Mouse (Mus musculus): ENCODE results near the gene Mbnl2. TPM values are rescaled to one million over a fixed set of nuclear protein-coding genes. Genes with fewer than 3 reads are reported as not detected.

Mbnl2 gene
- polyA plus RNA-seq, 1 experiment from 2014 or later = 20.0 TPM

- Histone ChIP-seq H3K4me2 (no peak overlapping the region), H3K9me3 (no peaks in the 10 kb centered on the region), H3K36me3 (replicated peaks) (no peaks in the 10 kb centered on the region), H3K27me3 (replicated peaks) (no peaks in the 10 kb centered on the region), H3K4me1 (peaks cover 17% of the 10 kb centered on the region), H3K27ac (0 out of 2 replicates have a peak overlapping the region, but pooled peaks have one; percentile 20), H3K9ac (no peak overlapping the region), H3K4me3 (no peak overlapping the region)
- 92% methylated on average over 9 of the region's 9 CpGs for WGBS
- ATAC-seq (replicated peaks) = no peak
Observed at GRCm38 (mm10) chr14:120392441-120392840, 117.0 kb downstream of the Mbnl2 start.

DNA sequence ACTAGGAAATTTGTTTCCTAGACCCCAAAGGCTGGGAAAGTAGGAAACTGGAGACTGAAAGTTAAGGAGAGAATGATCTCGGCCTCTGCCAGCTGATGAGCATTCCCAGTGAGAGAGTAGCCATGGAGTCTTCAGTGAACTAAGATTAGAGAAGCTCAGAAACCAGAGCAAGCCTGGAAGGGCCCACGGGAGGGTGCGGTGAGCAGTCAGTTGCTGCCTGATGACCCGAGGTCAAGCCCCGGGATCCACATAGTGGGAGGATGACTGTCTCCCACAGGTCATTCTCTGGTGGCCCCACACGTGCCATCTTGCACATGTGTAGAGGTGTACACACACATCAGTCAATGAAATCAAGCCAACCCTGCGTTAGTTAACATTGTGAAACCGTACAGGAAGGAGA is 118.0 kb downstream of the Mbnl2 start:
- H3K27ac ChIP-seq = no peak overlapping the region
- WGBS = 82% methylated on average over 8 of the region's 8 CpGs
- H3K9me3 ChIP-seq = no peaks in the 10 kb centered on the region
- no peaks in the 10 kb centered on the region for H3K27me3 ChIP-seq (replicated peaks)
- H3K4me2 ChIP-seq = no peak overlapping the region
- H3K9ac ChIP-seq = no peak overlapping the region
- H3K4me3 ChIP-seq = no peak overlapping the region
- H3K36me3 ChIP-seq (replicated peaks) = no peaks in the 10 kb centered on the region
- H3K4me1 ChIP-seq = peaks cover 17% of the 10 kb centered on the region
- ATAC-seq (replicated peaks) = no peak

DNA sequence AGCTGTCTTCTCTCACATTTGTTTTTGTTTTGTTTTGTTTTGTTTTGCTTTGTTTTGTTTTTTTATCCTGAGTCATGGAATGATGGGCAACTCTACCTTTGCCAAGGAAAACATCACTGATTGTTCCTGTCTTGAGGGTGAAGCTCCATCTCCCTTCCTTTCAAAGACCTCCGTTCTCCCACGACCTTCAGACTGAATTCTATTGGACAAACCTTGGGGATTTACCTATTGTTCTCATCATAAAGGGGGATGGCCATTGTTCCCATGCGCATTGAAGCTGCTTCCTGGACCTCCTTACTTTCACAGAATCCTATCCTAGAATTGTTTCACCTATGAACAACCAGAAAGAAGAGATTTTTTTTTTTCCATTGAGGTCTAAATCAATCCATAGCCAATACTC is 118.7 kb downstream of the Mbnl2 start:
- Histone ChIP-seq H3K4me1 (peaks cover 12% of the 10 kb centered on the region), H3K9ac (no peak overlapping the region), H3K9me3 (no peaks in the 10 kb centered on the region), H3K27ac (no peak overlapping the region), H3K4me2 (no peak overlapping the region), H3K4me3 (no peak overlapping the region), H3K27me3 (replicated peaks) (no peaks in the 10 kb centered on the region), H3K36me3 (replicated peaks) (no peaks in the 10 kb centered on the region)
- no peak for ATAC-seq (replicated peaks)
- 30% methylated on average over 3 of the region's 3 CpGs for WGBS

DNA sequence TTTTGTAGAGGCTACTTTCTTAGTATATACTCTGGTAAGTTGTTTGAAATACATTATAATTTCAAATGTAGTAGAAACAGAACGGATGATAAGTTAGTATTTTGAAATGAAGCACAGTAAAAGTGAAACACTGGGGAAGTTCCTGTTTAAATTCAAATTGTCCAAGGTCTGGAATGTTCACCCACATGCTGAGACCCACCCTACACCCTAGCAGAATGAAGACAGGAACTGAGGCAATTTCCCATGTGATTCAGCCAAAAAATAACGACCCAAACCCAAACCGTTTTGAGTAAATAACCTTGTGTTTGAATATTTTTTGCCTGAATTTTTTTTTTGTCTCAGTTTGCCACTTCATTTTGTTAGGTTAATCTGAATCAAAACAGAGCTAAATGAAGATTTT is 119.4 kb downstream of the Mbnl2 start:
- WGBS = 81% methylated on average over 3 of the region's 3 CpGs
- H3K4me3 ChIP-seq = no peak overlapping the region
- H3K27me3 ChIP-seq (replicated peaks) = no peaks in the 10 kb centered on the region
- H3K9me3 ChIP-seq = no peaks in the 10 kb centered on the region
- peaks cover 9% of the 10 kb centered on the region for H3K4me1 ChIP-seq
- no peak overlapping the region for H3K4me2 ChIP-seq
- no peak overlapping the region for H3K9ac ChIP-seq
- no peak overlapping the region for H3K27ac ChIP-seq
- ATAC-seq (replicated peaks) = no peak
- H3K36me3 ChIP-seq (replicated peaks) = no peaks in the 10 kb centered on the region

DNA sequence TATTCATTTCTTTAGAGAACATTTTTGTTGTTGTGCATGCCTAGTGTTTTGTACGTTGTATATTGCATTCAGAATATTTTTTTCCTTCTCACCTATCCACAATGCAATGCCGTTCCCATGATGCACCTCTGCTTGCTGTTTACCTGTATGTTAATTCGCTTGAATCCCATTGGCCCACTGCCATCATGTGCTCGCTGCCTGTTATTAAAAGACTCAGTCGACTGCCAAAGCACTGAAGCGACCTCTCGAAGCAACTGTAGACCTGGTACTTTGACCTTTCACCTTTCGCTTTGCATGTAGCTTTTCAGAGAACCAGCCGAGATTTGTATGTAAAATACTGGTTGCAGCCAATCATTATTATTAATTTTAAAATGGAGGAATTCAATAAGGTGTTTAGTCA is 120.0 kb downstream of the Mbnl2 start:
- H3K9ac ChIP-seq = no peak overlapping the region
- H3K27me3 ChIP-seq (replicated peaks) = no peaks in the 10 kb centered on the region
- 88% methylated on average over 9 of the region's 9 CpGs for WGBS
- H3K9me3 ChIP-seq = no peaks in the 10 kb centered on the region
- no peak overlapping the region for H3K27ac ChIP-seq
- ATAC-seq (replicated peaks) = no peak
- H3K4me1 ChIP-seq = peaks cover 9% of the 10 kb centered on the region
- H3K36me3 ChIP-seq (replicated peaks) = no peaks in the 10 kb centered on the region
- no peak overlapping the region for H3K4me3 ChIP-seq
- H3K4me2 ChIP-seq = no peak overlapping the region

GRCm38 (mm10) chr14:120397871-120398647 is 122.6 kb downstream of the Mbnl2 start:
- H3K4me1 ChIP-seq = no peaks in the 10 kb centered on the region
- no peaks in the 10 kb centered on the region for H3K9me3 ChIP-seq
- H3K4me2 ChIP-seq = no peak overlapping the region
- ATAC-seq (replicated peaks) = peak; percentile 95
- no peak overlapping the region for H3K27ac ChIP-seq
- no peaks in the 10 kb centered on the region for H3K36me3 ChIP-seq (replicated peaks)
- H3K27me3 ChIP-seq (replicated peaks) = no peaks in the 10 kb centered on the region
- WGBS = 47% methylated on average over 10 of the region's 10 CpGs
- no peak overlapping the region for H3K4me3 ChIP-seq
- no peak overlapping the region for H3K9ac ChIP-seq

DNA sequence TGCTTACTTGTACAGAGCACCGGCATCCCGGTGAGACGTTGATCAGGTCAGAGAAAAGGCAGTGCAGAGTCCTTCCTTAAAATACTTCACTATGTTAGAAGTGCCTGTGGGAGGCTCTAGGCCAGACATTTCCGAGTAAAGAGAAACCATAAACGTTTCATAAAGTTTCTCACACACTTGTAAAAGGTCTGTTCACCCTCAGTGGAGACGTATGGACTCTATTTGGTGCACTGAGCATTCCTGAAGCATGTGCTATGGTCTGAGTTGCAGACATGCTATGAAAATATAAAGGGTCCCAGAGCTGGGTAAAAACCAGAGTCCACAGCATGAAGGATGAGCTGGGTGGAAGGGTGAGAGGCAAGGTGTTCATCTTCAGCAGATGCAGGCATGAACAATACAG is 124.1 kb downstream of the Mbnl2 start:
- H3K36me3 ChIP-seq (replicated peaks) = no peaks in the 10 kb centered on the region
- H3K27ac ChIP-seq = no peak overlapping the region
- no peak for ATAC-seq (replicated peaks)
- no peak overlapping the region for H3K9ac ChIP-seq
- H3K9me3 ChIP-seq = no peaks in the 10 kb centered on the region
- H3K4me3 ChIP-seq = no peak overlapping the region
- no peak overlapping the region for H3K4me2 ChIP-seq
- no peaks in the 10 kb centered on the region for H3K4me1 ChIP-seq
- 89% methylated on average over 6 of the region's 6 CpGs for WGBS
- H3K27me3 ChIP-seq (replicated peaks) = no peaks in the 10 kb centered on the region

DNA sequence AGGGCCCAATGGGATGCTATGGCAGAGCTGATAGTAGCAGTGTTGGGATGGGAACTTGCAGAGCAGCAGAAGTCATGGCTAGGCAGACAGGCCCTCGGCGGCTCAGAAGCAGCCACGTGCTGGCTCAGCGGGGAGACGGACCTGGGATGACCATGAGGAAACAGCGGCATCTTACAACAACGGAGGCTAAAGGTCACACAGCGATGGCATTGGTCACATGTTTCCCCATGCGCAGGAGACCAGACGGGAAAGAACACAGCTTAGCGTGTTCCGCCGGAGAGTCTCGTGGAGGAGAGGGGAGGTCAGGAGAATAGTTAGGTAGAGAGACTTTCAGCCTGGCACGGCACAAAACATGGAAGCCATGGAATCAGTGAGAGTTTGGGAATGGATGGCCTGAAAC is 125.7 kb downstream of the Mbnl2 start:
- Histone ChIP-seq H3K4me3 (no peak overlapping the region), H3K27me3 (replicated peaks) (no peaks in the 10 kb centered on the region), H3K36me3 (replicated peaks) (no peaks in the 10 kb centered on the region), H3K27ac (no peak overlapping the region), H3K4me2 (no peak overlapping the region), H3K9ac (no peak overlapping the region), H3K4me1 (no peaks in the 10 kb centered on the region), H3K9me3 (no peaks in the 10 kb centered on the region)
- WGBS = 92% methylated on average over 15 of the region's 15 CpGs
- ATAC-seq (replicated peaks) = no peak

GRCm38 (mm10) chr14:120402715-120403114 is 127.2 kb downstream of the Mbnl2 start:
- H3K4me1 ChIP-seq = no peaks in the 10 kb centered on the region
- H3K4me2 ChIP-seq = no peak overlapping the region
- WGBS = 94% methylated on average over 9 of the region's 9 CpGs
- H3K27ac ChIP-seq = no peak overlapping the region
- H3K36me3 ChIP-seq (replicated peaks) = no peaks in the 10 kb centered on the region
- no peak for ATAC-seq (replicated peaks)
- H3K9me3 ChIP-seq = no peaks in the 10 kb centered on the region
- H3K27me3 ChIP-seq (replicated peaks) = no peaks in the 10 kb centered on the region
- H3K4me3 ChIP-seq = no peak overlapping the region
- H3K9ac ChIP-seq = no peak overlapping the region

DNA sequence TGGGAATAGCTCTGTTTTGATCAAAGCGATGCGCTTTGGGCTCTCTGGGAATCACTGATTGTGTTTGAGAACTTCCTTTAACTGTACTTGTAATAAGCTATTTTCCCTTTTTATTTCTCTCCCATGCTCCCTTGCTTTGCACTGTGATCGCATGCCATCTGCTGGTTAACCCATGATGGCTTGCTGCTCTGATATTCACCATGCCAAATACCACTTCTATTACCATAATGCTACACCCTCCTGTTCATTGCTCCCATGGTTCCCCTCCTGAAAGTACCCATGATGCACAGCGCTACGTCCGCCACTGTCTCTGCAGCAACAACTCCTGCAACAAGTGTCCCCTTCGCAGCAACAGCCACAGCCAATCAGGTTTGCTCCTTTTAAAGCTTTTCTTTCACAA is 128.9 kb downstream of the Mbnl2 start:
- H3K27me3 ChIP-seq (replicated peaks) = no peaks in the 10 kb centered on the region
- no peaks in the 10 kb centered on the region for H3K9me3 ChIP-seq
- no peak overlapping the region for H3K4me2 ChIP-seq
- no peaks in the 10 kb centered on the region for H3K4me1 ChIP-seq
- ATAC-seq (replicated peaks) = no peak
- WGBS = 94% methylated on average over 7 of the region's 7 CpGs
- no peaks in the 10 kb centered on the region for H3K36me3 ChIP-seq (replicated peaks)
- no peak overlapping the region for H3K4me3 ChIP-seq
- no peak overlapping the region for H3K9ac ChIP-seq
- no peak overlapping the region for H3K27ac ChIP-seq

- Histone ChIP-seq H3K9ac (no peak overlapping the region), H3K27me3 (replicated peaks) (no peaks in the 10 kb centered on the region), H3K4me3 (no peak overlapping the region), H3K4me2 (no peak overlapping the region), H3K9me3 (no peaks in the 10 kb centered on the region), H3K27ac (no peak overlapping the region), H3K4me1 (no peaks in the 10 kb centered on the region), H3K36me3 (replicated peaks) (no peaks in the 10 kb centered on the region)
- 88% methylated on average over 17 of the region's 17 CpGs for WGBS
- no peak for ATAC-seq (replicated peaks)
Observed at GRCm38 (mm10) chr14:120404811-120405582, 129.5 kb downstream of the Mbnl2 start.

GRCm38 (mm10) chr14:120405597-120405996 is 130.1 kb downstream of the Mbnl2 start:
- no peaks in the 10 kb centered on the region for H3K27me3 ChIP-seq (replicated peaks)
- no peak overlapping the region for H3K9ac ChIP-seq
- H3K4me3 ChIP-seq = no peak overlapping the region
- H3K4me2 ChIP-seq = no peak overlapping the region
- no peaks in the 10 kb centered on the region for H3K36me3 ChIP-seq (replicated peaks)
- H3K4me1 ChIP-seq = no peaks in the 10 kb centered on the region
- H3K9me3 ChIP-seq = no peaks in the 10 kb centered on the region
- 86% methylated on average over 3 of the region's 3 CpGs for WGBS
- no peak overlapping the region for H3K27ac ChIP-seq
- no peak for ATAC-seq (replicated peaks)

DNA sequence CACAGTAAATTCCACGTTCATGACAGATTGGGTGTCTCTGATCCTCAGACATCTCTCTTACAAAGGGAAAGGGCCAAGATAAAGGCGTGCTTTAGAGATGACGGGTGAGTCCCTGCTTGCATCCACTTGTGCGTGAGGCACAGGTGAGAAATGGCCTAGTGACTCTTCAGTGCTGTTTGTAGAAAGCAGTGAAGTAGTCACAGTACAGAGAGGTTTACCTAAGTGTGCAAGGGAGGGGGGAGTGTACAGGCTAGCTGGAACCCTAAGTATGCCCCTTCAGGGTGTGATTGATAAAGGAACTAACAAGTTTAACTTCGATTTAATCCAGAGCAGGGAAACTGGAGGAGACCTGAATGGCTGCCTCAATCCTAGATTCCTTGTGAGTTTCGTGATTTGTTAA is 130.8 kb downstream of the Mbnl2 start:
- no peaks in the 10 kb centered on the region for H3K9me3 ChIP-seq
- H3K4me3 ChIP-seq = no peak overlapping the region
- no peak overlapping the region for H3K9ac ChIP-seq
- no peak overlapping the region for H3K4me2 ChIP-seq
- no peaks in the 10 kb centered on the region for H3K4me1 ChIP-seq
- no peaks in the 10 kb centered on the region for H3K27me3 ChIP-seq (replicated peaks)
- ATAC-seq (replicated peaks) = no peak
- WGBS = 90% methylated on average over 6 of the region's 6 CpGs
- no peak overlapping the region for H3K27ac ChIP-seq
- no peaks in the 10 kb centered on the region for H3K36me3 ChIP-seq (replicated peaks)

Measured in midbrain, embryonic 15.5 days (tissue).